Mouse (Mus musculus): ENCODE data around the gene Slc25a36.

DNA sequence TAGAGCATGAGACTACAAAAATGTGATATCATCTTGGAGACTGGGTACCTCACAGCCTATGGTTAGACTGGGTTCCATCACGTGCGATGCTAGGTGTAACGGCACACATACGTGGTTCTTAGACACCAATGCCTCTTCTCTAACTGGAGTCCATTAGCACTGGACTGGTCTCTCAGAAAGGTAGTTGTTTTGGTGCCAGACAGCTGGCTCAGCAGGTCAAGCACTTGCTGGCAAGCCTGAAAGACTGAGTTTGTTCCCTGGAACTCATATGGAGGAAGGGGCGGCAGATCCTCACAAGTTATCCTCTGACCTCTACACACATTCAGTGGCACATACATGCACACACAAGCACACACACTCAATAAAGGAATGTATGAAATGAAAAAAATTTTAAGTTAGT is 32.5 kb upstream of the Slc25a36 start:
- TF ChIP-seq POLR2A (IDR thresholded peaks at IDR 0.05; ENCODE audit: low read depth, low read length): no peak
- TF ChIP-seq CTCF (IDR thresholded peaks at IDR 0.05; ENCODE audit: extremely low read depth, insufficient read depth, insufficient read length, insufficient replicate concordance): no peak
